In genomic region chr1:79856756-79857155, GRCm38 (mm10) we compare ENCODE assay signal across 13 mouse cellular contexts. TPM values are rescaled to one million over a fixed set of nuclear protein-coding genes. Genes with fewer than 3 reads are reported as not detected.
DNase-seq lines count a peak whose midpoint lies in the region; ATAC-seq and TF ChIP-seq lines count a peak whose summit lies in the region.
"Had no signal": no experiment of that assay in that cellular context is flagged by ENCODE, and none has a peak within 500 bp of the region (broad histone marks: within the 10 kb centered on the region; RNA-seq: fewer than 3 reads in every experiment).

No protein-coding gene starts in this region.

- H3K27me3 ChIP-seq in kidney, embryonic 16.5 days (ENCODE audit: insufficient read depth, low read length): no peaks in the 10 kb centered on the region
- no peaks in the 10 kb centered on the region; the same call in 1 of the 2 replicates for H3K27me3 ChIP-seq in midbrain, embryonic 16.5 days (ENCODE audit: control insufficient read depth, insufficient read depth, low read depth, low read length)

- no peaks in the 10 kb centered on the region for H3K36me3 ChIP-seq in kidney, embryonic 16.5 days (ENCODE audit: insufficient read depth, low read length)
- H3K36me3 ChIP-seq in midbrain, embryonic 16.5 days (ENCODE audit: control insufficient read depth, insufficient read depth, low read length): no peaks in the 10 kb centered on the region
- H3K36me3 ChIP-seq: liver, embryonic 15.5 days had no signal

- H3K4me3 ChIP-seq in kidney, embryonic 16.5 days (ENCODE audit: low read length): no peak overlapping the region
- peak overlapping the region; percentile 9; the same call in 1 of the 2 replicates for H3K4me3 ChIP-seq in embryonic fibroblast, embryonic 13.5 days (ENCODE audit: insufficient read depth, low read length)
- H3K4me3 ChIP-seq in midbrain, embryonic 16.5 days (ENCODE audit: low read depth, low read length): peak overlapping the region; percentile 24
- H3K4me3 ChIP-seq: liver, embryonic 15.5 days had no signal

- TF ChIP-seq CTCF in embryonic fibroblast, embryonic 13.5 days (IDR thresholded peaks at IDR 0.05; ENCODE audit: borderline replicate concordance, insufficient read depth, low read length): no peak

- H3K27ac ChIP-seq in kidney, embryonic 16.5 days (ENCODE audit: low read length): no peak overlapping the region
- H3K27ac ChIP-seq in embryonic fibroblast, embryonic 13.5 days (ENCODE audit: insufficient read depth, low read length): peak overlapping the region; percentile 47; the same call in 1 of the 2 replicates
- H3K27ac ChIP-seq in midbrain, embryonic 16.5 days (ENCODE audit: low read length): no peak overlapping the region
- H3K27ac ChIP-seq: liver, embryonic 15.5 days had no signal

- no peak for DNase-seq in kidney, postnatal 4 days
- peak; percentile 16 for DNase-seq in ZHBTc4 (ENCODE audit: low read depth, low spot score)
- no peak for DNase-seq in spleen, postnatal 36 days (ENCODE audit: low spot score in 2 of 2)
- no peak for DNase-seq in right cerebral cortex, postnatal 36 days (ENCODE audit: low spot score in 2 of 2)
- DNase-seq in adrenal gland, postnatal 4 days (ENCODE audit: low spot score in 2 of 2): no peak
- DNase-seq: adrenal gland, adult 2 months; cerebellum, adult 11-12 months; gastrocnemius, postnatal 10 days; thymus, postnatal 36 days had no signal

- no peak overlapping the region for H3K9ac ChIP-seq in kidney, embryonic 16.5 days (replicated peaks; ENCODE audit: low read length)
- no peak overlapping the region for H3K9ac ChIP-seq in midbrain, embryonic 16.5 days (ENCODE audit: low read depth, low read length)
- H3K9ac ChIP-seq: liver, embryonic 15.5 days had no signal

- H3K4me1 ChIP-seq in kidney, embryonic 16.5 days (ENCODE audit: insufficient read depth, low read length): peaks cover 33% of the 10 kb centered on the region
- peaks cover 6% of the 10 kb centered on the region; the same call in 1 of the 2 replicates for H3K4me1 ChIP-seq in embryonic fibroblast, embryonic 13.5 days (ENCODE audit: control insufficient read depth, insufficient read depth, low read length)
- peaks cover 19% of the 10 kb centered on the region for H3K4me1 ChIP-seq in midbrain, embryonic 16.5 days (ENCODE audit: control insufficient read depth, insufficient read depth, low read length)

- H3K4me2 ChIP-seq in kidney, embryonic 16.5 days (replicated peaks; ENCODE audit: low read depth, low read length): peak overlapping the region; percentile 89
- peak overlapping the region; percentile 92 for H3K4me2 ChIP-seq in midbrain, embryonic 16.5 days (ENCODE audit: low read length)
- H3K4me2 ChIP-seq: liver, embryonic 15.5 days had no signal

- no peak for ATAC-seq in kidney, embryonic 16.5 days (ENCODE audit: low FRiP score, low TSS enrichment)
- ATAC-seq in midbrain, embryonic 16.5 days: no peak

- no peak for TF ChIP-seq POLR2A in embryonic fibroblast, embryonic 13.5 days (IDR thresholded peaks at IDR 0.05; ENCODE audit: low read depth, low read length)

- 65% methylated on average over 4 of the region's 4 CpGs for whole genome bisulfite sequencing in kidney, embryonic 16.5 days
- 34% methylated on average over 4 of the region's 4 CpGs for WGBS in midbrain, embryonic 16.5 days

- no peaks in the 10 kb centered on the region for H3K9me3 ChIP-seq in kidney, embryonic 16.5 days (ENCODE audit: low read length)
- no peaks in the 10 kb centered on the region for H3K9me3 ChIP-seq in midbrain, embryonic 16.5 days (replicated peaks; ENCODE audit: control insufficient read depth, low read length, poor library complexity, severe bottlenecking)
- H3K9me3 ChIP-seq: liver, embryonic 15.5 days had no signal

RNA-seq across cellular contexts. Expression of gene Serpine2, which starts 4.2 kb away (rescaled TPM):
- polyA plus RNA-seq in kidney, embryonic 16.5 days (2015; fragmentation: Nextera tagmentation; extraction: Ambion mirVana): 156 and 176 TPM in 2 replicates
- polyA plus RNA-seq in embryonic fibroblast, embryonic 13.5 days (2011; ENCODE audit: insufficient read length, low read depth, missing spikeins): 313 and 352 TPM in 2 replicates
- polyA plus RNA-seq in midbrain, embryonic 16.5 days (2015; fragmentation: Nextera tagmentation; extraction: Ambion mirVana): 199 and 259 TPM in 2 replicates
- total RNA-seq in adrenal gland, postnatal 4 days (2021): 10 to 100 TPM; 20.1 to 31.4 TPM
